Mouse (Mus musculus) limb, embryonic 14.5 days (tissue): ENCODE data around the gene Ablim1. TPM values are rescaled to one million over a fixed set of nuclear protein-coding genes. Genes with fewer than 3 reads are reported as not detected.

Source experiments
- ATAC-seq: fragments of 200-750 bp; cut with Nextera tagmentation; 2 replicates; pipeline ENCODE4 v1.8.0; 2017; ENCODE audit warnings: low read depth, moderate number of reproducible peaks, moderate TSS enrichment; ENCODE audit not compliant: low FRiP score
- DNase-seq: peaks from one replicate; pipeline ENCODE4 v3.0.0-alpha.2; 2015; ENCODE audit warnings: low spot score
- H3K27ac ChIP-seq: fragments of 300-500 bp; sonication (generic); replicated peaks from 2 replicates; pipeline ENCODE4 v1.5.1; 2014; ENCODE audit warnings: low read depth, mild to moderate bottlenecking, low read length, moderate library complexity, mixed read lengths
- H3K27me3 ChIP-seq: fragments of 300-500 bp; sonication (generic); 2 replicates; pipeline ENCODE4 v1.6.1; 2014; ENCODE audit warnings: low read length, mixed read lengths; ENCODE audit not compliant: control insufficient read depth, insufficient read depth
- H3K36me3 ChIP-seq: fragments of 300-500 bp; sonication (generic); 2 replicates; pipeline ENCODE4 v1.6.1; 2014; ENCODE audit warnings: mild to moderate bottlenecking, low read length, moderate library complexity, mixed read lengths; ENCODE audit not compliant: control insufficient read depth, insufficient read depth
- H3K4me1 ChIP-seq: fragments of 300-500 bp; sonication (generic); 2 replicates; pipeline ENCODE4 v1.6.1; 2014; ENCODE audit warnings: antibody characterized with exemption, low read length, mixed read lengths; ENCODE audit not compliant: control insufficient read depth, insufficient read depth
- H3K4me2 ChIP-seq: fragments of 300-500 bp; sonication (generic); replicated peaks from 2 replicates; pipeline ENCODE4 v1.6.1; 2014; ENCODE audit warnings: low read depth, mild to moderate bottlenecking, low read length, moderate library complexity; ENCODE audit not compliant: severe bottlenecking
- H3K4me3 ChIP-seq: fragments of 300-500 bp; sonication (generic); replicated peaks from 2 replicates; pipeline ENCODE4 v1.5.1; 2014; ENCODE audit warnings: low read length
- H3K9ac ChIP-seq: fragments of 300-500 bp; sonication (generic); 2 replicates; pipeline ENCODE4 v1.6.1; 2014; ENCODE audit warnings: mild to moderate bottlenecking, low read depth, low read length, moderate library complexity; ENCODE audit not compliant: severe bottlenecking
- H3K9me3 ChIP-seq: fragments of 300-500 bp; sonication (generic); 2 replicates; pipeline ENCODE4 v1.6.1; 2016; ENCODE audit warnings: low read length; ENCODE audit not compliant: control insufficient read depth
- POLR2A ChIP-seq: fragments of 200-500 bp; IDR thresholded peaks from 2 replicates; pipeline ENCODE4 v1.8.0; 2012; ENCODE audit warnings: inconsistent platforms, mild to moderate bottlenecking, moderate library complexity, borderline replicate concordance; ENCODE audit not compliant: insufficient read depth, insufficient read length; ENCODE audit errors: extremely low read depth
- WGBS: fragments of 180-500 bp; shearing (Covaris S2); extraction: QIAGEN DNeasy Blood & Tissue Kit; methylation state at CpG from one replicate; pipeline ENCODE4 v1.1.7; 2014; 5-methylcytosine and 5-hydroxymethylcytosine counted together
- polyA plus RNA-seq, 2 experiments: library from polyadenylated mRNA; depleted of rRNA in 1 of 2; stranded (reverse) in 1 of 2; unstranded in 1 of 2; fragments of >200 nt; fragmentation: Nextera tagmentation in 1 of 2; extraction: Ambion mirVana in 1 of 2; gene quantifications; 2 replicates each; pipeline versions ENCODE4 v1.2.1 to v1.2.3; 2012 to 2014

The Ablim1 gene
- polyA plus RNA-seq, 2 experiments: 30.6 to 76.9 TPM

- no peak overlapping the region for H3K4me3 ChIP-seq
- peaks cover 23% of the 10 kb centered on the region for H3K4me1 ChIP-seq
- H3K36me3 ChIP-seq: no peaks in the 10 kb centered on the region
- no peak for TF ChIP-seq POLR2A
- no peaks in the 10 kb centered on the region for H3K9me3 ChIP-seq
- H3K27ac ChIP-seq: no peak overlapping the region
- no peak overlapping the region for H3K9ac ChIP-seq
- 83% methylated on average over 12 of the region's 12 CpGs for WGBS
- no peak for DNase-seq
- no peaks in the 10 kb centered on the region for H3K27me3 ChIP-seq
- no peak for ATAC-seq
- no peak overlapping the region for H3K4me2 ChIP-seq
These were observed 43.6 kb upstream of the Ablim1 start for GRCm38 (mm10) chr19:57358322-57358721.

GRCm38 (mm10) chr19:57357811-57358210, 43.1 kb upstream of the Ablim1 start:
- WGBS: 90% methylated on average over 5 of the region's 5 CpGs
- no peak overlapping the region for H3K4me2 ChIP-seq
- H3K27me3 ChIP-seq: no peaks in the 10 kb centered on the region
- H3K9me3 ChIP-seq: no peaks in the 10 kb centered on the region
- no peak for DNase-seq
- H3K9ac ChIP-seq: no peak overlapping the region
- no peak overlapping the region for H3K4me3 ChIP-seq
- peaks cover 20% of the 10 kb centered on the region for H3K4me1 ChIP-seq
- H3K36me3 ChIP-seq: no peaks in the 10 kb centered on the region
- no peak for TF ChIP-seq POLR2A
- H3K27ac ChIP-seq: no peak overlapping the region
- no peak for ATAC-seq

GRCm38 (mm10) chr19:57357244-57357643, 42.5 kb upstream of the Ablim1 start:
- no peaks in the 10 kb centered on the region for H3K36me3 ChIP-seq
- peaks cover 18% of the 10 kb centered on the region for H3K4me1 ChIP-seq
- H3K9ac ChIP-seq: no peak overlapping the region
- TF ChIP-seq POLR2A: no peak
- DNase-seq: no peak
- no peak overlapping the region for H3K4me3 ChIP-seq
- H3K4me2 ChIP-seq: no peak overlapping the region
- no peak overlapping the region for H3K27ac ChIP-seq
- WGBS: 87% methylated on average over 6 of the region's 6 CpGs
- no peaks in the 10 kb centered on the region for H3K9me3 ChIP-seq
- no peak for ATAC-seq
- no peaks in the 10 kb centered on the region for H3K27me3 ChIP-seq

- H3K9ac ChIP-seq: no peak overlapping the region
These were observed 41.6 kb upstream of the Ablim1 start for GRCm38 (mm10) chr19:57356273-57356672.

GRCm38 (mm10) chr19:57355451-57356251, 40.9 kb upstream of the Ablim1 start:
- Histone ChIP-seq H3K4me1 (peaks cover 18% of the 10 kb centered on the region), H3K27me3 (no peaks in the 10 kb centered on the region), H3K27ac (peak overlapping the region; percentile 55), H3K4me3 (no peak overlapping the region), H3K4me2 (peak overlapping the region; percentile 23; the same call in 1 of the 2 replicates), H3K9me3 (no peaks in the 10 kb centered on the region), H3K9ac (no peak overlapping the region), H3K36me3 (no peaks in the 10 kb centered on the region)
- ATAC-seq (no peak), DNase-seq (no peak)
- 45% methylated on average over 16 of the region's 16 CpGs for WGBS
- no peak for TF ChIP-seq POLR2A

More at GRCm38 (mm10) chr19:57356273-57356672, 41.6 kb upstream of the Ablim1 start:
- TF ChIP-seq POLR2A: no peak
- DNase-seq: no peak
- peaks cover 18% of the 10 kb centered on the region for H3K4me1 ChIP-seq
- no peak overlapping the region for H3K4me2 ChIP-seq
- H3K9me3 ChIP-seq: no peaks in the 10 kb centered on the region
- H3K27ac ChIP-seq: peak overlapping the region; percentile 43; the same call in 1 of the 2 replicates
- WGBS: 44% methylated on average over 7 of the region's 7 CpGs
- H3K27me3 ChIP-seq: no peaks in the 10 kb centered on the region
- no peak overlapping the region for H3K4me3 ChIP-seq
- no peak for ATAC-seq
- H3K36me3 ChIP-seq: no peaks in the 10 kb centered on the region
